In the genomic region with DNA sequence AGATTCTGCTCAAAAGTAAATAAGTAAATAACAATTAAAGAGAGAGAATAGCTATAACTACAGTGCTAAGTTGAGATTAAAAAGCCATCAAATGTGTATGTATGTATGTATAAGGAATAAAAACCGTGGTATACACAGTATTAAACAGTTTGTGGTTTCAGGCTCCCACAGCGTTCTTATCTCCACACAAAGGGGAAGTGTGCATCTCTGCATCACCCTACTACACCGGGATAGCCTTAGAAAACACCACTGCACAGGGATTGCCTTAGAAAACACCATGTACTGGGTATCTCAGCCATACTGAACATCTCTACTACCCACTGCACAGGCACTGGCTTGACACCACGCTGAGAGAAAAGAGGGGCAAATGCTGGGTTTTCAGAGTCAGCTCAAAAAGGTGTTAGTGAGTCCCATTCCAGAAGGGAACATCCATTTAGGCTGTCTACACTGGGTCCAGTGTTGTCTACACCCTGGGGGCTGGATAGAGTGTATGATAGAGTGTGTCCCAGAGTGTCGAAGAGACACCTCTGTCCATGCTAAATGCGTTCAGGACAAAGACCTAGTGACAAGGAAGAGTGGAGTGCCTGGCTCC, we compare ENCODE assay signal across 13 mouse cellular contexts.
"Had no signal": no experiment of that assay in that cellular context is flagged by ENCODE, and none has a peak within 500 bp of the region (broad histone marks: within the 10 kb centered on the region; RNA-seq: fewer than 3 reads in every experiment).

No protein-coding gene starts in this region.

- H3K36me3 ChIP-seq: limb, embryonic 13.5 days; midbrain, embryonic 15.5 days; neural tube, embryonic 12.5 days had no signal

- ATAC-seq: midbrain, embryonic 15.5 days had no signal

- H3K27me3 ChIP-seq: limb, embryonic 13.5 days; midbrain, embryonic 15.5 days; neural tube, embryonic 12.5 days had no signal

- H3K4me2 ChIP-seq: limb, embryonic 13.5 days; midbrain, embryonic 11.5 days; midbrain, embryonic 15.5 days; neural tube, embryonic 12.5 days had no signal

- DNase-seq: kidney, adult 8-10 months; kidney, postnatal 25 days; layer of hippocampus, adult 9-11 months; layer of hippocampus, postnatal 36 days; left cerebral cortex, postnatal 4 days; lung, adult 18-20 months; thymus, adult 2 months; thymus, postnatal 36 days had no signal

- H3K9ac ChIP-seq: limb, embryonic 13.5 days; liver, embryonic 14.5 days; midbrain, embryonic 15.5 days; neural tube, embryonic 12.5 days had no signal

- H3K27ac ChIP-seq: limb, embryonic 13.5 days; liver, embryonic 14.5 days; midbrain, embryonic 15.5 days; neural tube, embryonic 12.5 days had no signal

- H3K9me3 ChIP-seq: limb, embryonic 13.5 days; midbrain, embryonic 15.5 days; neural tube, embryonic 12.5 days had no signal

- H3K4me1 ChIP-seq: midbrain, embryonic 15.5 days; neural tube, embryonic 12.5 days had no signal

- H3K4me3 ChIP-seq: limb, embryonic 13.5 days; midbrain, embryonic 15.5 days; neural tube, embryonic 12.5 days had no signal
